In the genomic region with DNA sequence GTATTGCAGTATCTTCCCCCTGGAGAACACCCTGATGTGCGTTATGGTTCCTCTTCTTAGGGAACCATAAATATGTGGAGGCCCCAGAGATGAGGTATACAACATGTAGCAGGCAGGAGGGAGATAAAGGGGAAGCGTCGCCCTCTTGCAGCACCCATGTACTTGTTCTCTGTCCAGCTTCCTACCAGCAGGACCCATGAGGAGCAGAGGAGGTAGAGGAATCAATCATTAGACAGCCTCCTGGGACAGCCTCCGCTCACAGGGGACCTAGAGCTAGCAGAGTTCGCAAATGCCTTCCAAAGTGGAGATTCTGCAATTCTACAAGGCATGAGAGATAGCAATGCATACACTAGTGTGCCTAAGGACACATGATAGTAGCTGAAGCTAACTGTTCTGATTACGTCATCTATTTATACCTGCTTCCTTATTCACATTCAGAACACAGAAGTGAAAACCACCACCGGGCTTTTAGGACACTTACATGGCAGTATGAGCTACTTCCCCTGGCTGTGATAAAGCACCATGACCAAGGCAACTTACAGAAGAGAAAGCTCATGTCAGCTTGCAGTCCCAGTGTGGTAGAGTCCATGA, we compare ENCODE assay signal across 13 mouse cellular contexts.
A peak's percentile ranks its signal among the peaks of the same experiment; 100 is the strongest.
DNase-seq lines count a peak whose midpoint lies in the region; ATAC-seq lines count a peak whose summit lies in the region.
"Had no signal": no experiment of that assay in that cellular context is flagged by ENCODE, and none has a peak within 500 bp of the region (broad histone marks: within the 10 kb centered on the region; RNA-seq: fewer than 3 reads in every experiment).

No protein-coding gene starts in this region.

- 35% methylated on average over 7 of the region's 7 CpGs for WGBS in liver, embryonic 16.5 days (ENCODE audit: insufficient replicate concordance)
- 46% methylated on average over 7 of the region's 7 CpGs for WGBS in liver, embryonic 12.5 days (ENCODE audit: insufficient replicate concordance)

- intact Hi-C loops in left cerebral cortex, postnatal 36 days (cut with DNase I) = no loop called here

- peak; percentile 43; the same call in 1 of the 2 replicates for ATAC-seq in liver, embryonic 16.5 days (ENCODE audit: low read depth)
- no peak for ATAC-seq in liver, embryonic 12.5 days
- ATAC-seq in monocyte, adult 5-6 weeks (replicated peaks; ENCODE audit: insufficient number of reproducible peaks, low FRiP score, low TSS enrichment, poor library complexity, severe bottlenecking) = peak; percentile 83

- H3K27me3 ChIP-seq in liver, embryonic 16.5 days (ENCODE audit: control insufficient read depth, insufficient read depth, low read depth, low read length) = no peaks in the 10 kb centered on the region
- H3K27me3 ChIP-seq in liver, embryonic 12.5 days (replicated peaks) = no peaks in the 10 kb centered on the region
- H3K27me3 ChIP-seq: forebrain, embryonic 12.5 days; lung, embryonic 15.5 days had no signal

- no peaks in the 10 kb centered on the region for H3K9me3 ChIP-seq in liver, embryonic 16.5 days (replicated peaks; ENCODE audit: control insufficient read depth, low read length)
- no peaks in the 10 kb centered on the region for H3K9me3 ChIP-seq in liver, embryonic 12.5 days (replicated peaks)
- H3K9me3 ChIP-seq: embryonic facial prominence, embryonic 10.5 days; forebrain, embryonic 12.5 days; lung, embryonic 15.5 days had no signal

- H3K27ac ChIP-seq in liver, embryonic 16.5 days (ENCODE audit: low read length) = 0 out of 2 replicates have a peak overlapping the region, but pooled peaks have one; percentile 52
- no peak overlapping the region for H3K27ac ChIP-seq in liver, embryonic 12.5 days
- H3K27ac ChIP-seq: embryonic facial prominence, embryonic 10.5 days; forebrain, embryonic 12.5 days; lung, embryonic 15.5 days had no signal

- H3K9ac ChIP-seq in liver, embryonic 16.5 days (ENCODE audit: low read depth, low read length) = no peak overlapping the region
- no peak overlapping the region for H3K9ac ChIP-seq in liver, embryonic 12.5 days
- H3K9ac ChIP-seq: forebrain, embryonic 12.5 days; lung, embryonic 15.5 days had no signal

- no peak overlapping the region for H3K4me3 ChIP-seq in liver, embryonic 16.5 days (ENCODE audit: low read depth, low read length)
- no peak overlapping the region for H3K4me3 ChIP-seq in liver, embryonic 12.5 days
- H3K4me3 ChIP-seq: embryonic facial prominence, embryonic 10.5 days; forebrain, embryonic 12.5 days; lung, embryonic 15.5 days had no signal

- no peak overlapping the region for H3K4me2 ChIP-seq in liver, embryonic 16.5 days (ENCODE audit: low read depth, low read length)
- no peak overlapping the region for H3K4me2 ChIP-seq in liver, embryonic 12.5 days
- H3K4me2 ChIP-seq: forebrain, embryonic 12.5 days; lung, embryonic 15.5 days had no signal

- no peaks in the 10 kb centered on the region for H3K36me3 ChIP-seq in liver, embryonic 16.5 days (ENCODE audit: control insufficient read depth, insufficient read depth)
- no peaks in the 10 kb centered on the region for H3K36me3 ChIP-seq in liver, embryonic 12.5 days
- H3K36me3 ChIP-seq: embryonic facial prominence, embryonic 10.5 days; forebrain, embryonic 12.5 days; lung, embryonic 15.5 days had no signal

- H3K4me1 ChIP-seq in liver, embryonic 16.5 days (ENCODE audit: control insufficient read depth, low read depth, low read length) = peaks cover 5% of the 10 kb centered on the region
- H3K4me1 ChIP-seq in liver, embryonic 12.5 days = peaks cover 14% of the 10 kb centered on the region

- peak; percentile 95 for DNase-seq in heart, adult 11 months
- no peak for DNase-seq in heart, postnatal 4 days
- peak; percentile 33 for DNase-seq in telencephalon, adult 2 months (ENCODE audit: low read depth, low spot score)
- no peak for DNase-seq in left cerebral cortex, postnatal 36 days (ENCODE audit: low spot score in 2 of 2)
- no peak for DNase-seq in cerebellum, postnatal 25 days
- DNase-seq: cerebellum, adult 11 months; gastrocnemius, postnatal 25 days had no signal

Comparison
In these comparisons a context has a peak if more than half of its experiments do, and no peak if none do; other contexts are left out.
1. DNase-seq: peak in heart, adult 11 months (single experiment) and telencephalon, adult 2 months (single experiment); none in heart, postnatal 4 days (single experiment), left cerebral cortex, postnatal 36 days (0 of 2) and cerebellum, postnatal 25 days (0 of 2).